Mouse (Mus musculus): Measurements from ENCODE around the gene Hecw2.

GRCm38 (mm10) chr1:53782956-53783355 lies 412.0 kb downstream of the Hecw2 start:
- TF ChIP-seq POLR2A (IDR thresholded peaks at IDR 0.05; ENCODE audit: low read depth, low read length): no peak
- no peak for TF ChIP-seq CTCF (IDR thresholded peaks at IDR 0.05; ENCODE audit: borderline replicate concordance, insufficient read depth, low read length)
